Mouse (Mus musculus) kidney, postnatal 25 days (tissue): Measurements from ENCODE around the gene Lhx6.

Experiments
- DNase-seq, 2 experiments: peaks; one replicate each; pipeline ENCODE4 v3.0.0; 2021; ENCODE audit warnings: mixed read lengths in 2 of 2

Gene Lhx6

DNA sequence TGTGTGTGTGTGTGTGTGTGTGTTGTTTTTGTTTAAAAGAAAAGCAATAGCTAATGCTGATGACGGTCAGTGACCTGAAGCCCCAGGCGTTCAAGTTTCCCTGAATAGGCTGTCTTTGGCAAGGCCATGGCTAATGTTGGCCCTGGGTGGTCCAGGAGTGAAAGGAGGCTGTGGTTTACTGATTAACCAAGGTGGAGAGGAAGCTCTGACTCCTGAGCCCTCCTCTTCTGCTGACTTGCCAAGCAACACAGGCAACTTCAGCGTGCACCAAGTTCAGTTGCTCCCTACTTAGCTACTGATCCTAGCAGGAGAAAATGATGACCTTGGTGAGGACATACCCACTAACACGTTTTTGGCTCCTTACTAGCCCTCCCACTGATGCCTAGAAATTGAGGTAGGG lies 12.5 kb downstream of the Lhx6 start:
- DNase-seq, result peak; percentile 43 to 73

DNA sequence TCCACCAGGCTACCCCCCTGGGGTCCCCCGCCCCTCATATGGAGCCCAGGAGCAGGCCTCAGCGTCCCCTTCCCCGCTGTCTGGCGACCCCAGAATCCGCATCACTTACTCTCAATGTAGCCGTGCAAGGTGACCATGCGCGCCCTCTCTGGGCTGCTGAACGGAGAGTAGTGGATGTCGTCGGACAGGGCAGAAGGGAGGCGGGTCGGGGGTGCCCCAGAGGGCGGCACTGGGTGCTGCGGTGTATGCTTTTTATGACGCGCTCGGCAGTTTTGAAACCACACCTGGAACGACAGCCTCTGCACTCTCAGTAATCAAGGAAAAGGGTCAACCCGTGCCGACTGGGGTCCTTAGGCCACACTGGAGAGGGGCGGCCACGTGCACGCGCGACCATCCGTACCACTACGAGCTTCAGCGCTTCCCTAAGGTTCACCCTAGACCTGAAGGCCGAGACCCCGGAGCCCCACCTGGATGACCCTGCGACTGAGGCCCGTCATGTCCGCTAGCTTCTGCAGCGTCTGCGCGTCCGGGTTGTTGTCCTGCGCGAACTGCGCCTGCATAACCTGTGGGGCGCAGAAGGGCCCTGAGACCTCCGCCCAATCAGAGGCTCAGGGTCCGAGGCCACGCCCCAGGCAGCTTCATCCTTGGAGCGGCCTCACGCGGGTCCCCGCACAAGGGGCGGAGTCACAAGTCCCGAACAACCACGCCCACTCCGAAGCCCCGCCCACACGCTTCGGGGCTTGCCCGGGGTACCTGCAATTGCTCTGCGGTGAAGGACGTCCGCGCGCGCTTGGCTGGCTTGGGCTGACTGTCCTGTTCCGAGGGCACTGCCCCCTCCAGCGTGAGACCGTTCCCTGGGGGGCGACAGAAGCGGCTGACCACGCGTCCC lies 14.1 kb downstream of the Lhx6 start:
- peak; percentile 71 to 78 for DNase-seq

DNA sequence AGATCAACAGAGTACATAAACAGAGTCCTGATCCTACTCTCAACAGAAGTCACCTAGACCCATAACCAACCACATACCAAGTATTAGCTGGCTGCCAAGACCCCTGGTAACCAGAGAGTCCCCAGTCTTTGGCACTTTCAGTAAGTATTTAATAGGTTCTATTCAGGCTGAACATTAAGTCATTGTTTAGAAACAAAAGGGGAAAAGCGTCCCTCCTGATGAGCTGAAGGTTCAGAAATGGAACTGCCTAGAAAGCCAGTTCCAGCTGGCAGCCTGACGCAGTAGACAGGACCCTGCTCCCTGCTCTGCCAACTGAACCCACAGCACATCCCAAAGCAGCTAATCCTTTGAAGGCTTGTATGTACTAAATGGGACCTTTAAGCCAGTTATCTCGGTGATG lies 16.0 kb downstream of the Lhx6 start:
- no peak for DNase-seq

DNA sequence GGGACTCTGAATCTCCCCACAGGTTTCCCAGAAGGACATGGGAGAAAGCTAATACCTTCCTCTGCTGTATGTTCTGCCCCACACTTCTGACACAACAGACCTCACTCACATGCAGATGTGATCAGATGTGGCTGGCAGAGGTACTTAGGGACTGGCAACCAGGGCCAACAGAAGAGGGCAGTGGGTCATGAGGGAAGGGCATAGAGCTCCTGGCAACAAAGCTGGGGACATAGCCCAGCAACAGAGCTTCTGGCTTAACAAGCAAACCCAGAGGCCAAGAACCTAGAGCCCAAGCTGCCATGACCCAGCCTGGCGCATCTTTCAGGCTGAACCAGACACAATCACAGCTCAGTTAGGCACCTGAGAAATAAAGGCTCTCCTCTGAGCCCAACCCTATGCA lies 20.2 kb downstream of the Lhx6 start:
- DNase-seq, result no peak

DNA sequence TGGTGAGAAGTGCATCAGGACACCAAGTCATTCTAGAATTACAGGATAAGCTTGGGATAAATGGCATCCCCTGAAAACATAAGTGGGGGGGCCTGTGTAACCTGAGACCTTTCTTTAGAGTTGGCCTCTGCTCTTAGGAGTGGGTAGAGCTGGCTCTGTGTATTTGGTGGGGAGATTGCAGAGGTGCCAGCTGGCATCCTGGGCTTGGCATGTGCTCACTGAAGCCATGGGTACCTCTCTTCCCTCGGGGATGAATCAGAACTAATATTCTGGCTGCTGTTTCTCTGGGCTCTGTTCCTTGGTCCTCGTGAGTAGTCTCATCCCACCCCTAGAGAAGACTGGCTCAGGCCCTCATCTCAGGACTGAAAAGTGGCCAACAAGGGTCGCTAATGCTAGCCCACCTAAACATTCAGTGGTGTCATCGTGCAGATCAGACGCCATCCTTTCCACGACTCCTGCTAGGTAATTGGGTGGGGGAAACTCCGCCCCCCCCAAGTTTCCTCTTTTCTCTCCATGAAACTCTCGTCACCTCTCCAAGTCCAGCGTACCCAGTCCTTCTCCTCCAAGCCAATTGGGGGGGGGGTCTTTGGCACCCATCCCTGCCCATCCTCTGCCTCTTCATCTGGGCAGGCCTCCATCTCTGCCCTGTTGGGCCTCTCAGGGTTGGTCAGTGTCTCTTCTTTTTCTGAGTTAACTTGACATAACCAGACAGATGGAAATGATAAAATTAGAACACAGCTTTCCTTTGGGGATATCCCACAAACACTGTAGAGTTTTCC lies 22.2 kb downstream of the Lhx6 start:
- DNase-seq, result no peak

DNA sequence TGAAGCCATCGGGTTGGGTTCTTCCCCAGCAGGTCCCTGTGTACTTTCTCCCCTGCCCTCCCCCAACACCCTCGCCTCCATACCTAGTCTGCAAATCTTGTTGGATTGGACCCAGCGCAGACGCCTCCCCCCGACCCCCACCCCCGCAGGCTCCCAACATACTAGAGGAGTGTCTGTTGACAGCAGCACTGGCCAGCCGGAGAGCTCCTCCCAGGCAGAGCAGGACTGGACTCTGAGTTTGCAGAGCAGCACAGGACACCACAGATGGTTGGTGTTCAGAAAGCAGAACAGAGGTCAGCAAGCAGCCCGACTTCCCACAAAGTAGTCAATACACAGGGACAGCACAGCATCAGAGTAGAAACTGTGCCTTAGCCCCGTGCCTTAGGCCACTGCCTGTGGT lies 23.8 kb downstream of the Lhx6 start:
- peak; percentile 34 to 76 for DNase-seq

DNA sequence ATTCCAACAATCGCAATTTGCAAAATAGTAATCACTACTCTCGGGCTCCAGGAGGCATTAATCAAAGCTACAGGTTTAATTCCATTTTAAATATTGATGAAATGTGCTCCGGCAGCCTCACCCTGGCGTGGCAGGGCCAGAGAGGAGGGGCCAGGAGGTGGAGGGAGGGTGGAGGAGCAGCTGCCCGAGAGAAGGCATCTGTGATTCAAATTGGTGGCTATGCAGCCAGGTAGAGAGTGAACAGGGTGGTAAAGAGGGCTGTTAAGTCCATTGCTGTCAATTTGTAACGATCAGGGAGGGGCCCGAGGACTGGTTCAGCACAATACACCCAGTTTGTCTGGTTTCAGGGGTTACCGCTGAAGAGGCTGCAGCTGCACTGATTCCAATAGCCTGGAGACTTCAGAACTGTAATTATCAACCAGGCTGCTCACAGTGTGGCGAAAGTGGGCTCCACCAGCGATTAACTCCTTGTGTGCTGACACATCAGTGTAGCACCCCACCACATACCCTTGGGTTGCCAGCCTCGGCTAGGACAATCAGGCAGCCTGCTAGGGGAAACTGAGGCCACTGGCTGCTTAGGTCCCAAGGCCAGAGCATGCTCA lies 27.9 kb downstream of the Lhx6 start:
- DNase-seq, result no peak

DNA sequence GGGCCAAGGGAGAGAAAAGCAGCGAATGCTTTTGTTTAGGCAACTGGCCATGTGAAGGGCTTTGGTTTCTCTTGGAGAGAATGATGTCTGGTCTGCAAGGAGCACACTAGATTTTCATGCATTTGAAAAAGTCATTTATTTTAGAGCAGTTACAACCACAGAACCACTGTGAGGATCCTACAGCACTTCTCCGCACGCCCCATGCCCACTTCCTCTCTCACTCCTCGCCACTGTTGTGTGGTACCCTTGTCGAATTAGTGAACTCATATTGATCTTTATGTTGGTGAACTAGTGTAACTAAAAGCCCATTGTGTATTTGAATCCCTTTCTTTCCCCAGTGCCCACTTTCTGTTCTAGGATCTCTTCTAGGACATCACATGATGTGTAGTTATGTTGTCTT lies 30.0 kb downstream of the Lhx6 start:
- DNase-seq, result no peak

DNA sequence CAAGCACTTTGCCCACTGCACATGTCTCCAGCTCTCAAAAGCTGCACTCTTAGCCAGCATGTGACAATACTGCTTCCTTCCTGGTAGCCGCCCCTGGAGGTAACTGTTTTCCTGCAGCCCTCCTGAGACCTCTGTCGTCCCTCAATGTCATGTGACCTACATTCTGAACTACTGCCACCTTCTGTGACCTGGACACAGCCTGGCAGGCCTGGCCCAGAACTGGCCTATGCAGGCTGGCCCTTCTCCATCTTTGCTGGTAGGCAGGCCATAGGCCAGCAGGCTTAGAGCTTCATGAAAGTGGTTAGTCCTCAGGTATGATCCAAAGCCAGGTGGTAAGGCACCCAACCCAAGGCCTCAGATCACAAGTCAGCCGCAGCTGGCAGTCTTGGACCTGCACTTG lies 31.4 kb downstream of the Lhx6 start:
- peak in 1 of 2 experiments; percentile 14 for DNase-seq

DNA sequence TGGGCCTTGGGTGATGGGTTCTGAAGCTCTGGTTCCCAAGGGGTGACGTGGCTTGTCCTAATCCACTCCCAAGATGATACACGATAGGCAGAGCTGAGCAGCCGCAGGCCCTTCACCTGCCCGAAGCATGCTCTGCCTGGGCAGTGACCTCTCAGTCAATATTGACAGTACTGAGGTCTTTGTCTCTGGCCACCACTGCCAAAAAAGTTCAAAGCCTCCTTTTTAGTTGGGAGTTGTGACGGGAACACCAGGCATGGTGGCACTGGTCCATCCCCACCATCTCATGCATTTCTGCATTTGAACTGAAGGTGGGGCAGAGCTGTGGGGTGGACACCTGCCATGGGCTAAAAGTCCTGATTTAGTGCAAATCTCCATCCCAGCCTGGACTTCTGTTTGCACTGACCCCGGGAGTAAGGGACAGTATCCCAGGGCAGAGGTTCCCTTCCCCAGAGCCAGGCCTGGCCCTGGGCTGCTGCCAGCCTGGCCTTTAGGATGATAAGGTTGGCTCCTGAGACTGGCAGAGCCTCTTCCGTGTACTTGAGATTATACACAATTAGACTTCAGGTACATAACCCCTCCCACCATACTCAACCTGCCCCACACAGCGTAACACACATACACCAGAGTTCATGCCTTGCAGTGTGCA lies 33.4 kb downstream of the Lhx6 start:
- DNase-seq, result no peak

DNA sequence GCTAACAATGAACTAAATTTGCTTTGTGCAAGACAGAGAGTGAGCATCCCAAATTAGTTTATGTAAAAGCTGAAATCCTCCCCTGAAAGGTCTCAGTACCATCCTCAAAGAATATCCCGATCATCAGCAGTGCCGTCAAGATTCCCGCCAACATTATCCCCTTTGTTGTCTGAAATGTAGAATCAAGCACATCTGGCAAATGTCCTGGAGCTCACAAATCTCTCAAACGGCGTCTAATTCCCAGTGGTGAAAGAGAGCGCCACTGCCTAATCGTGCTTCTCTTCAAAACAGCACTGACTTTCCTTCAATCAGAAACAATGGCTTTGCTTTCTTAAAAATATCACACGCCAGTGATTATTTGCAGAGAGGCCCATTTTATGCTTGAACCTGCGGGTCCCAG lies 38.1 kb downstream of the Lhx6 start:
- no peak for DNase-seq

DNA sequence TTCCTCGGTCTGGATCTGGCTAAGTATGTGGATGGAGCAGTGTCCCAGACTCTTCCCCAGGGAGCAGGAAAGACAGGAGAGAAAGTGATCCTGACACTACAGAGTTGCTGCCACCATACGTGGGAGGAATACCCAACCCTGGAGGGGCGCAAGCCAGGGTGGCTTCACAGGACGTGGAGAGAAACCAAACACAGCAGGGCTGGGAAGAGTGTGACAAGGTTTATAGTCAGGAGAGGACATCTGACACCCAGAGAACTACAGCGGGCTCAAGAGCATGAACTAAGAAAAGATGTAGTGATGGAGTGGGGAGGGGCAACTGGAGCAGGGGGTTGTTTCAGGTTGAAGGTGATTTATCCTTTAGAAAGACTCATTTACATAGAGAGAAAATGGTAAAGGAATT lies 43.8 kb downstream of the Lhx6 start:
- DNase-seq, result no peak

DNA sequence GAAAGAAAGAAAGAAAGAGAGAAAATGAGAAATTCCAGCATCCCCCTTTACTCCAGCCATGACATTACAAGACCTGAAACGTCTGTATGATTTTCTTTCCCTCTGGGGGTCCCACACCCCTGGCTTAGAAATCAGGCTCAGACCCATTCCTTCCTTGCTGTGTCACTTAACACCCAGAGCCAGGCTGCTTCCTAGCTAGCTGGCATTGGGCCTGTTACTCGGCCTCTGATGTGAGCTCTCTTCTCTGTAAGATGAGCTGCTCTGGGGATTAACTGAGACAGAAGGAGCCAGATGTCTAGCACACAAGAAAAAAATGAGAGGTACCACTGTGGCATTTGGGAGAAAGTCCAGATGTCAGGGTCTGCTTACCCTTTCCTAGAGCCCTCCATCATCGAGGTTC lies 49.0 kb downstream of the Lhx6 start:
- no peak for DNase-seq

DNA sequence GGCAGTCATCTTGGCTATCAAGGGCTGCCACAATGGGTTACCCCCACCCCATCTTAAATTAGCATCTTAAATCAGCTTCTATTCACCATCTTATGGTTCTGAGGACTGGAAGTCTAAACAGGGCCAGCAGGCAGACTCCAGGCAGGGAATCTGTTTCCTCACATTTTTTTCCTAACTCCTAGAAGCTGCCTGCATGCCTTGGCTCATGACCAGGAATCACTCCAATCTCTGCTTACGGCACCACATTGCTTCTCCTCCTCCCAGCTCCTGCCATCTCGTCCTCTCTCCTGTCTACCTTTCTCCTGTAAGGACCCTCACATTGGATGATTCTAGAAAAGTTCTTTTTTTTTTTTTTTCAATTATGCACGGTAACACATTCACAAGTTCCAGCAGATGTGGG lies 52.0 kb downstream of the Lhx6 start:
- no peak for DNase-seq

DNA sequence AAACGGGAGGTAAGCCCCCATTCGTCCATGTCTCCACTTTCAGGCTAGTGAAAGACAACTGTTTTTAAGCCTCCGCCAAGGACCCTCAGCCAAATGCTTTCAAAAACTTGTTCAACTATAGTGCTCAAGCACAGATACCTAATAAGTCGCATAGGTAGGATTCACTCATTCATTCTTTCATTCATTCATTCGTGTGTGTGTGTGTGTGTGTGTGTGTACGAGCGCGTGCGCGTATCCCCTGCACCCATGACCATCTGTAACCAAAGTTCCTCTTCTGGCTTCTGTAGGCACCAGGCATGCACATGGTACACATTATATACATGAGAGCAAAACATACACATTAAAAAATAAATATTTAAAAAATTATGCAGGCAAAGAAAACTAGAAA lies 55.6 kb downstream of the Lhx6 start:
- DNase-seq, result no peak

DNA sequence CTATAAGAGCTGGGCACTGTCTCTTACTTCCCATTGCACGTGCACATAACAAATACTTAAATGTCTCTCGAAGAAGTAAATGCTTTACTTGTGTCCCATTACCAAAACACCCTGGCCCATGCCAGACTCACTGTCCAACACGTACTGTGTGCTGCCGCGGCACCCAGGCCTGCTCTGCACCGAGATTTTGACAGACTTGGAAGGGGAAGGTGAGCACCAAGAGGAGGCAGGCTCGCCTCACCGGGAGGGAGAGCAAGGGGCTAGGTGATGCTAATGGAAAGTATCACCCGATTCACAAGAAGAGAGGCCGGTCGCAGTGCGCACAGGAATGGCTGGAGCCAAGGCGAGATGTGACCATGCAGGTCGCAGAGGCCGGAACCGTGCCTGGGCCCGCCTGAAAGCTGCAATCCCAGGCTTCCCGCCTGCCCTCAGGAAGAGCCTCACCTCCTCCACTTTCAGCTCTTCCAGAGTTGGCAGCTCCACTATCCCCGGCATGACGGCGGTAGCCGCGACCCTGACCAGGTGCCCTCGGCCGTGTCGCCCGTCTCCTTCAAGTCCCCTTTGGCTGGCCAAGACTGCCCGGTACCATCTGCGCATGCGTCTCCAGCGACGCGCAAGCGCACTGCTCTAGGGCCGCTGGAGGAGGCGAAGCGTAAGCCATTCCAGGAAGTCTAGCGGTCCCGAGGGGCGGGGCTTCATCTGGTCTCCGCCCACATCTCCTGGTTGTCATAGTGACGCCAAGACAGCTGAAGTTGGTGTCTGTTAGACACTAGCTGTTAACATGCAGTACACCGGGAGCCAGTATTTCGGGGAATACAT lies 56.3 kb downstream of the Lhx6 start, which contains the start of the genes Ndufa8 and Morn5:
TSS of gene Ndufa8 (minus strand) at position 659 of the 819 bp plus-strand sequence.
TSS of gene Morn5 (plus strand) at position 711 of the 819 bp plus-strand sequence.
- DNase-seq, result peak; percentile 98 to 99

DNA sequence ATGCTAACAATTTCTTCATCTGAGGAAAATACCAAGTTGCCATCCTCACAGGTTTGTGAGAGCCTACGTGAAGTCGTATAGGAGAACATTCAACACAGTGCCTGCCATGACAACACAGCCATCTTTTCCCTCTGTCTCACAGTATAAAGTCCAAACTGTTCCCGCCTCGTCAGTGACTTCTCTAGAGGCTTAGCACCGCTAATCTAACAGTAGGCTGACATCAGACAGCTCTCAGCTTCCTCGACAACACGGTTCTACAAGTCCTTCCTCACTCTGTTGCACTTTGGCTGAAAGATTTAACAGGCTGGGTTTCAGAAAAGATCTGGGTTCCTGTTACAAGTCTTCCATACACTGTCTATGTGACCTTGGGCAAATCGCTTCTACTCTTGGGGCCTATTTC lies 57.0 kb downstream of the Lhx6 start:
- peak in 1 of 2 experiments; percentile 16 for DNase-seq

DNA sequence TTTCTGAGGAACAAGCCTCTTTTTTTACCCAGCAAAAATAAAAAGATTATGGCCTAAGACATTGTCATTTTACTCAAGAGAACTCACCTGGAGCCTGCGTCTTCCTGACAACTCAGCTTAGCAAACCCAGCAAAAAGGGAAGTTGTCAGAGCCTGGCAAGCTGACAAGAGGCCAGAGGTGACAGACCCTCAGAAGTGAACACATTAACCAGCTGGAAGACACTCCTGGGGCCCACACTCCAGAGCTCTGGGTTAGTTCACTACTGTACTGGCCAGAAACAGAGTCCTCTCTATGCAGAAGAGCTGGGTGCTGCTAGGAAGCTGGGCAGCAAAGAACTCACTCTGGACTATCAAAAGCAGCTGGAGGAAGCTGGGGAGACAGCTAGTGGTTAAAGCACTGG lies 64.3 kb downstream of the Lhx6 start:
- peak in 1 of 2 experiments; percentile 29 for DNase-seq

DNA sequence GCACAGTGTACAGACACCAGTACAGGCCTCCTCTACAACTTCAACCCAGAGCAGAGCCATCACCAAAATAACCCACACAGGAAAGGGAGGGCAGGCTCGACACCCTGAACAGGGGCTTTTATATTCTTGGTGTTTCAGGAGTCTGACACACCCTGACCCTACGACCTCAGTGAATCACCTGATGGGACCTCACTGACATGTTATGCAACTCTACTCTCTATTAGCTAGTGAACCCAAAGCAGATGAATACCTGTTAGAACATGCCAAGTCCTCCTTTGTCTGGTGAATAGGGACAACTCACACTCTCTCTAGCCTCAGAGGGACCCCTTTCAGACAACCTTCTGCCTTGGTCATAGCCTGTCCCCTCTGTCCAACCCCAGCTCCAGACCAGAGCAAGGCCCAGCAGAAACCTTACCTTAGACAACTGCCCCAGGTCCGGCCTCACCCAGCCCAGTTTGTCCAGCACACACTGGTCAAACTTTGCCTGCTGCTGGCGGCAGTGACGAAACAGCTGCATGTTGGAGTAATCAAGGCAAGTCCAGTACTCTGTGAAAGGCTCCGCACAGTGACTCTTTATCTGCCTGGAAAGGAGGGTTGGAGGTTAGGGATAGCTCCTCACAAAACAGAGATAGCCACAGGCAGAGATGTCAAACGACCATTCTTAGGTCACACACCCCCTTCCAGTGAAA lies 65.8 kb downstream of the Lhx6 start:
- no peak for DNase-seq

DNA sequence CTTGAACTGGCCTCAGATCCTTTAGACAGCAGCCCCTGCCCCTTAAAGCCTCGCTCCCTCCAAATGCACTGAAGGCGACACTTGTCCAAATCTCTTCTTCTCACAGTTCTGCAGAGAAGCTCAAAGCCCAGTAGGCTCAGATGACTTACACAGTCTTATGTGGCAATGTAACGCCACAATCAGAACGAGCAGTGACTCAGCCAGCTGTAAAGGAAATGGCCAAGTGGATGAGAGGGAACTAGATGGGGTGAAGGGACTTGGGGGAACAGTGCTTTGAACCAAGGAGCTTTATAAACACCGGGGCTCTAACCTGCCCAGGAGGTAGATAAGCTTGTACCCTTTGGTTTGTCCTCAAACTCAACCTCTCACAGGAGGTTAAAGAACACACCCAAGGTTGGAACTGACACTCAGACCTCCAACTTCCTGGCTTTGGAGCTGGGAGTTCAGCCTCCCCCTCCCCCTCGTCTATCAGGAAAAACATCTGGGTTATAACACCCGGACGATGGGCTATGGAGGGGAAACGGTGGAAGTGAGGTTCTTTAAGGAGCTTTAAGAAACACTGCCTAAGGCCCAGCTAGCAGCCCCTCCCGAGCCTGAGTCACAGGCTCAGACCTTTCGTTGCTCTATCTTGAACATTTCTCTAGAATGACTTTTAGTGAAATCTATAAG lies 69.7 kb downstream of the Lhx6 start:
- DNase-seq, result peak in 1 of 2 experiments; percentile 41

DNA sequence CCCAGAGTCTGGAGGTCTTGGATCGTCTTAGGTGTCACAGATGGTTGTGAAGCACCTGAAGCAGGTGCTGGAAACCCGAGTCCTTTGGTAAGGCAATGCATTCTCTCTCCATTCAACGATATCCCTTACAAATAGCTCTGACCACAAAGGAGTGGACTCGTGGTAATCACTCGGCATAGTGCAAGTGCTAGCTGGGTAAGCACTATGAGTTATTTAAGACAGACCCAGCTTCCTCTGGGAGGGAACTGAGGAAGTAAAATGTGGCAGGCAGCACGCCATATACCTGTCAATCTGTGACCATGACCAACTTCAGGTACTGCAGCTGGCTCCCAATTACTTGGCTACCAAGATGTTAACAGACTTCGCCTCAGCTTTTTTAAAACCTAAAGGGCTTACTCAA lies 70.3 kb downstream of the Lhx6 start:
- DNase-seq, result no peak
